Comparison of ENCODE assay signal across 9 mouse cellular contexts in the genomic region with DNA sequence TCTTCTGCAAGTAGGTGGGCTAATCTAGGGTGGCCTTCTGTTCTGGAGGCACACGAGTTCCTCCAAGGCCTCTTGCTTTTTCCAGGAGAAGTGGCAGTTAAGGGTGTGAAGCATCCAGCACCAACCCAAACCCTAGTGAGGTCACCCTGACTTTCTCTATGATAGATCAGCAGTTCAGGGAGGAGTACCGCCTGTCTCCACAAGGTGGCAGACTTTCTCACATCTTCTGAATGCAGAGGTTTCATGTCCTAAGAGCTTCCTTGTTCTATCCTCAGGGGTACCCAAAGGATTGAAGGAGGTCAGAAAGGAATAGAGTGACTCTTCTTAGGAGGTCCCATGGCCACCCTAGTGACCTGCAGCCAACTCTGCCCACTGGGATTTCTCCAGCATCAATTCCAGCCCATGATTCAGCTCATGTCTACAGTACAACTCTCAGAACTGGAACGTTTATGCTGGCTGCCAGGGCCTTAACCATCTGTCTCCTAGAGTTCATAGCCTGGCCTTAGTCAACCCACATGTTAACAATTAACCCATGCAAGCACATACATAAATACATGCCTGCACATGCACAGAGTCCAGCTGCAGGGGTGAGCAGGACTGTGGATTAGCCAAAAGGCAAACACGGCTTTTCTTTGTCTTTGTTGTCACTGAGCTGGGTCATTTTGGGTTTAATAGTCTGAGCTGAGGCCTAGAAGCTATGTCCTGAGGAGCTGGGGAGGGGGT. TPM values are rescaled to one million over a fixed set of nuclear protein-coding genes. Genes with fewer than 3 reads are reported as not detected.
DNase-seq lines count a peak whose midpoint lies in the region; ATAC-seq lines count a peak whose summit lies in the region.
"Had no signal": no experiment of that assay in that cellular context is flagged by ENCODE, and none has a peak within 500 bp of the region (broad histone marks: within the 10 kb centered on the region; RNA-seq: fewer than 3 reads in every experiment).

No protein-coding gene starts in this region.

- WGBS in kidney, embryonic 16.5 days, result 45% methylated on average over 4 of the region's 4 CpGs
- 46% methylated on average over 4 of the region's 4 CpGs for WGBS in liver, embryonic 11.5 days

- H3K4me3 ChIP-seq in kidney, embryonic 16.5 days (ENCODE audit: low read length), result no peak overlapping the region
- H3K4me3 ChIP-seq in liver, embryonic 11.5 days (ENCODE audit: low read depth, low read length), result no peak overlapping the region

- H3K4me2 ChIP-seq in kidney, embryonic 16.5 days (replicated peaks; ENCODE audit: low read depth, low read length), result no peak overlapping the region
- no peak overlapping the region for H3K4me2 ChIP-seq in liver, embryonic 11.5 days

- H3K9me3 ChIP-seq in kidney, embryonic 16.5 days (ENCODE audit: low read length), result no peaks in the 10 kb centered on the region
- H3K9me3 ChIP-seq in liver, embryonic 11.5 days (ENCODE audit: control insufficient read depth, low read length), result no peaks in the 10 kb centered on the region

- no peak overlapping the region for H3K9ac ChIP-seq in kidney, embryonic 16.5 days (replicated peaks; ENCODE audit: low read length)
- no peak overlapping the region for H3K9ac ChIP-seq in liver, embryonic 11.5 days (ENCODE audit: low read depth, low read length)

- peak; percentile 74 to 80 for DNase-seq in B cell, adult 2 months
- peak; percentile 85 for DNase-seq in R1 (ENCODE audit: low read depth, low spot score)
- peak; percentile 68 to 85 for DNase-seq in cerebellum, postnatal 4 days (ENCODE audit: low spot score in 2 of 2)
- peak; percentile 56 to 72 for DNase-seq in gastrocnemius, adult 8-10 months (ENCODE audit: low spot score in 2 of 2)
- peak; percentile 64 for DNase-seq in liver, embryonic 11.5 days (ENCODE audit: low spot score)
- DNase-seq in ovary, postnatal 14 days (ENCODE audit: low spot score), result peak; percentile 70
- peak; percentile 36 to 73 for DNase-seq in thymus, postnatal 10 days (ENCODE audit: low spot score in 2 of 2)

- ATAC-seq in kidney, embryonic 16.5 days (ENCODE audit: low FRiP score, low TSS enrichment), result 0 out of 2 replicates have a peak, but pooled peaks have one; percentile 57
- no peak for ATAC-seq in liver, embryonic 11.5 days (replicated peaks; ENCODE audit: low FRiP score)

- no peaks in the 10 kb centered on the region for H3K27me3 ChIP-seq in kidney, embryonic 16.5 days (ENCODE audit: insufficient read depth, low read length)
- H3K27me3 ChIP-seq in liver, embryonic 11.5 days (replicated peaks; ENCODE audit: control insufficient read depth, insufficient read depth, low read length), result no peaks in the 10 kb centered on the region

- no peaks in the 10 kb centered on the region for H3K36me3 ChIP-seq in kidney, embryonic 16.5 days (ENCODE audit: insufficient read depth, low read length)
- H3K36me3 ChIP-seq in liver, embryonic 11.5 days (ENCODE audit: control insufficient read depth, insufficient read depth, low read length), result no peaks in the 10 kb centered on the region

- H3K27ac ChIP-seq in kidney, embryonic 16.5 days (ENCODE audit: low read length), result no peak overlapping the region
- H3K27ac ChIP-seq in liver, embryonic 11.5 days (ENCODE audit: low read depth, low read length), result no peak overlapping the region

- peaks cover 5% of the 10 kb centered on the region; the same call in 1 of the 2 replicates for H3K4me1 ChIP-seq in kidney, embryonic 16.5 days (ENCODE audit: insufficient read depth, low read length)
- H3K4me1 ChIP-seq in liver, embryonic 11.5 days (replicated peaks; ENCODE audit: control insufficient read depth, insufficient read depth, low read length), result no peaks in the 10 kb centered on the region

RNA-seq across cellular contexts. Expression of gene Spr, which starts 22.8 kb away (rescaled TPM):
- 10 to 100 TPM; 49.3 to 59.9 (median 58.7) TPM for total RNA-seq in gastrocnemius, adult 8-10 months (2022)
- polyA plus RNA-seq in kidney, embryonic 16.5 days (2015; fragmentation: Nextera tagmentation; extraction: Ambion mirVana), result 75.8 and 81.1 TPM in 2 replicates
- 66.5 and 77.7 TPM in 2 replicates for polyA plus RNA-seq in liver, embryonic 11.5 days (2014; fragmentation: Nextera tagmentation; extraction: Ambion mirVana)

RNA-seq across cellular contexts. Expression of gene Emx1, which starts 26.9 kb away (rescaled TPM):
- not detected for total RNA-seq in gastrocnemius, adult 8-10 months (2022)
- 17.9 and 19.7 TPM in 2 replicates for polyA plus RNA-seq in kidney, embryonic 16.5 days (2015; fragmentation: Nextera tagmentation; extraction: Ambion mirVana)
- polyA plus RNA-seq in liver, embryonic 11.5 days (2014; fragmentation: Nextera tagmentation; extraction: Ambion mirVana), result 0.38 and 0.49 TPM in 2 replicates
- polyA plus RNA-seq: heart, embryonic 16.5 days had no signal

Comparison
In these comparisons a context has a peak if more than half of its experiments do, and no peak if none do; other contexts are left out.
1. RNA of gene Emx1, which starts 26.9 kb away (polyA plus RNA-seq): 17.9 to 19.7 TPM in kidney, embryonic 16.5 days; 0.38 to 0.49 TPM in liver, embryonic 11.5 days; every median in the first group is over 10 times any median in the second.
2. Peak in every context shown above with its lines, with median percentiles within 50 percentile points of each other: DNase-seq.